Mouse (Mus musculus): ENCODE results near the gene Mapk1ip1. TPM values are rescaled to one million over a fixed set of nuclear protein-coding genes. Genes with fewer than 3 reads are reported as not detected.

The Mapk1ip1 gene
- polyA plus RNA-seq, 1 experiment from 2014 or later, result 9.4 TPM

GRCm38 (mm10) chr7:138818314-138818713 is 27.8 kb downstream of the Mapk1ip1 start:
- Histone ChIP-seq H3K4me1 (no peaks in the 10 kb centered on the region), H3K4me3 (no peak overlapping the region), H3K27ac (no peak overlapping the region), H3K9me3 (replicated peaks) (no peaks in the 10 kb centered on the region), H3K27me3 (ENCODE audit: low read depth, poor library complexity, severe bottlenecking) (no peaks in the 10 kb centered on the region), H3K36me3 (no peaks in the 10 kb centered on the region)
- WGBS, result 55% methylated on average over 4 of the region's 4 CpGs
- no peak for DNase-seq (ENCODE audit: low spot score)

- Histone ChIP-seq H3K4me3 (no peak overlapping the region), H3K4me1 (no peaks in the 10 kb centered on the region), H3K36me3 (no peaks in the 10 kb centered on the region), H3K27ac (no peak overlapping the region), H3K9me3 (replicated peaks) (no peaks in the 10 kb centered on the region), H3K27me3 (ENCODE audit: low read depth, poor library complexity, severe bottlenecking) (no peaks in the 10 kb centered on the region)
- no peak for DNase-seq (ENCODE audit: low spot score)
- WGBS, result 79% methylated on average over 11 of the region's 11 CpGs
Observed at GRCm38 (mm10) chr7:138813213-138813875, 32.7 kb downstream of the Mapk1ip1 start.

GRCm38 (mm10) chr7:138807146-138807545 is 38.9 kb downstream of the Mapk1ip1 start:
- no peak for DNase-seq (ENCODE audit: low spot score)
- Histone ChIP-seq H3K9me3 (replicated peaks) (no peaks in the 10 kb centered on the region), H3K36me3 (no peaks in the 10 kb centered on the region), H3K4me1 (no peaks in the 10 kb centered on the region; the same call in 1 of the 2 replicates), H3K27ac (no peak overlapping the region), H3K4me3 (no peak overlapping the region), H3K27me3 (ENCODE audit: low read depth, poor library complexity, severe bottlenecking) (no peaks in the 10 kb centered on the region)
- 88% methylated on average over 3 of the region's 3 CpGs for WGBS

- H3K36me3 ChIP-seq, result no peaks in the 10 kb centered on the region
- no peaks in the 10 kb centered on the region for H3K9me3 ChIP-seq (replicated peaks)
- no peak overlapping the region for H3K4me3 ChIP-seq
- DNase-seq (ENCODE audit: low spot score), result no peak
- H3K27ac ChIP-seq, result no peak overlapping the region
- no peaks in the 10 kb centered on the region for H3K27me3 ChIP-seq (ENCODE audit: low read depth, poor library complexity, severe bottlenecking)
- 24% methylated on average over 4 of the region's 4 CpGs for WGBS
- no peaks in the 10 kb centered on the region; the same call in 1 of the 2 replicates for H3K4me1 ChIP-seq
Observed at GRCm38 (mm10) chr7:138803386-138803785, 42.7 kb downstream of the Mapk1ip1 start.

GRCm38 (mm10) chr7:138788109-138788508 is 58.0 kb downstream of the Mapk1ip1 start:
- H3K27me3 ChIP-seq (ENCODE audit: low read depth, poor library complexity, severe bottlenecking), result no peaks in the 10 kb centered on the region
- no peak overlapping the region for H3K27ac ChIP-seq
- no peaks in the 10 kb centered on the region for H3K4me1 ChIP-seq
- H3K9me3 ChIP-seq (replicated peaks), result no peaks in the 10 kb centered on the region
- H3K4me3 ChIP-seq, result no peak overlapping the region
- H3K36me3 ChIP-seq, result no peaks in the 10 kb centered on the region
- WGBS, result 85% methylated on average over 5 of the region's 5 CpGs
- DNase-seq (ENCODE audit: low spot score), result no peak

Other genes with a start within 250 kb of the Mapk1ip1 start
- gene Ppp2r2d, start 194 bp downstream of the Mapk1ip1 start, polyA plus RNA-seq (2016; fragmentation: Nextera tagmentation; extraction: Ambion mirVana), result 50.9 and 51.9 TPM in 2 replicates
- gene Bnip3, start 63.2 kb upstream of the Mapk1ip1 start, polyA plus RNA-seq (2016; fragmentation: Nextera tagmentation; extraction: Ambion mirVana), result 110 and 112 TPM in 2 replicates
- gene Jakmip3, start 94.5 kb upstream of the Mapk1ip1 start, polyA plus RNA-seq (2016; fragmentation: Nextera tagmentation; extraction: Ambion mirVana), result 0.15 TPM in 1 of 2 replicates, not detected in the other
- gene Dpysl4, start 239.7 kb upstream of the Mapk1ip1 start, polyA plus RNA-seq (2016; fragmentation: Nextera tagmentation; extraction: Ambion mirVana), result 19.6 and 32.8 TPM in 2 replicates

Measured in limb, embryonic 10.5 days (tissue).